Mouse (Mus musculus): ENCODE data around the gene Lgsn. TPM values are rescaled to one million over a fixed set of nuclear protein-coding genes. Genes with fewer than 3 reads are reported as not detected.

Gene Lgsn
- total and polyA plus RNA-seq, 3 experiments, result 0.08 to 0.70 TPM; not detected in 1

GRCm38 (mm10) chr1:31175401-31175800 lies 800 bp upstream of the Lgsn start:
- no peaks in the 10 kb centered on the region for H3K9me3 ChIP-seq (replicated peaks; ENCODE audit: low read length)
- no peak overlapping the region for H3K27ac ChIP-seq (ENCODE audit: insufficient read depth, low read depth)
- dilution Hi-C loops (cut with MboI; ENCODE audit: extremely low pct_ligation_motif_present, extremely low pct_unique_long_range_greater_than_20kb, low sequenced_read_pairs), result no loop called here
- H3K27me3 ChIP-seq (replicated peaks), result no peaks in the 10 kb centered on the region
- H3K4me3 ChIP-seq (replicated peaks in 1 of 3; ENCODE audit: low read depth in 2 of 3, low read length in 2 of 3, poor library complexity in 1 of 3), result no peak overlapping the region
- TF ChIP-seq BHLHE40 (IDR thresholded peaks at IDR 0.05; ENCODE audit: low read depth, low read length), result no peak
- no peak for TF ChIP-seq ELF1 (IDR thresholded peaks at IDR 0.05; ENCODE audit: low read depth, low read length)
- TF ChIP-seq MAX (IDR thresholded peaks at IDR 0.05; ENCODE audit: low read length), result no peak
- no peak for TF ChIP-seq ETS1 (conservative IDR thresholded peaks at IDR 0.05; ENCODE audit: low read depth, low read length)
- no peak for TF ChIP-seq CTCF (conservative IDR thresholded peaks at IDR 0.05 in 1 of 2, IDR thresholded peaks at IDR 0.05 in 1 of 2; ENCODE audit: low read depth in 2 of 2, low read length in 2 of 2)
- TF ChIP-seq KAT2A (IDR thresholded peaks at IDR 0.05; ENCODE audit: insufficient replicate concordance, low read length), result no peak
- no peak for TF ChIP-seq MYC (IDR thresholded peaks at IDR 0.05; ENCODE audit: low read depth, low read length)
- no peak for TF ChIP-seq MAZ (IDR thresholded peaks at IDR 0.05; ENCODE audit: low read depth, low read length)
- TF ChIP-seq RCOR1 (conservative IDR thresholded peaks at IDR 0.05; ENCODE audit: low read depth, low read length), result no peak
- no peak for TF ChIP-seq MEF2A (IDR thresholded peaks at IDR 0.05; ENCODE audit: borderline replicate concordance, low read depth, low read length)
- TF ChIP-seq ZMIZ1 (IDR thresholded peaks at IDR 0.05; ENCODE audit: low read depth, low read length), result no peak
- no peak for TF ChIP-seq POLR2A (IDR thresholded peaks at IDR 0.05; ENCODE audit: low read depth, low read length)
- TF ChIP-seq SIN3A (IDR thresholded peaks at IDR 0.05; ENCODE audit: low read length), result no peak
- no peak for TF ChIP-seq NRF1 (IDR thresholded peaks at IDR 0.05; ENCODE audit: low read depth, low read length)
- TF ChIP-seq ZNF384 (IDR thresholded peaks at IDR 0.05; ENCODE audit: low read depth, low read length), result no peak
- no peaks in the 10 kb centered on the region for H3K79me2 ChIP-seq (replicated peaks; ENCODE audit: control insufficient read depth, extremely low read depth, insufficient read depth, poor library complexity, severe bottlenecking)
- in situ Hi-C loops (cut with MboI; ENCODE audit: low pct_ligation_motif_present, low pct_unique_long_range_greater_than_20kb, low sequenced_read_pairs), result no loop called here
- no peak overlapping the region for H3K9ac ChIP-seq (ENCODE audit: insufficient read depth, low read depth)
- H3K36me3 ChIP-seq (replicated peaks in 1 of 2; ENCODE audit: control insufficient read depth in 1 of 2, insufficient read depth in 1 of 2, low read length in 1 of 2), result peaks cover 0 to 2% of the 10 kb centered on the region in 2 experiments
- DNase-seq (ENCODE audit: extremely low read depth), result no peak
- H3K4me2 ChIP-seq (ENCODE audit: insufficient read depth, low read depth, poor library complexity, severe bottlenecking), result no peak overlapping the region
- peaks cover 0 to 6% of the 10 kb centered on the region in 2 experiments; a peak in 1 of 4 replicates for H3K4me1 ChIP-seq (ENCODE audit: control insufficient read depth in 1 of 2, insufficient read depth in 2 of 2)

- in situ Hi-C loops (cut with MboI; ENCODE audit: low pct_ligation_motif_present, low pct_unique_long_range_greater_than_20kb, low sequenced_read_pairs) (no loop called here), dilution Hi-C loops (cut with MboI; ENCODE audit: extremely low pct_ligation_motif_present, extremely low pct_unique_long_range_greater_than_20kb, low sequenced_read_pairs) (no loop called here)
- Histone ChIP-seq H3K4me3 (replicated peaks in 1 of 3; ENCODE audit: low read depth in 2 of 3, low read length in 2 of 3, poor library complexity in 1 of 3) (no peak overlapping the region), H3K9me3 (replicated peaks; ENCODE audit: low read length) (no peaks in the 10 kb centered on the region), H3K79me2 (replicated peaks; ENCODE audit: control insufficient read depth, extremely low read depth, insufficient read depth, poor library complexity, severe bottlenecking) (no peaks in the 10 kb centered on the region), H3K27me3 (replicated peaks) (no peaks in the 10 kb centered on the region), H3K4me1 (ENCODE audit: control insufficient read depth in 1 of 2, insufficient read depth in 2 of 2) (no peaks in the 10 kb centered on the region), H3K9ac (ENCODE audit: insufficient read depth, low read depth) (no peak overlapping the region), H3K36me3 (replicated peaks in 1 of 2; ENCODE audit: control insufficient read depth in 1 of 2, insufficient read depth in 1 of 2, low read length in 1 of 2) (peaks cover 0 to 2% of the 10 kb centered on the region in 2 experiments), H3K4me2 (ENCODE audit: insufficient read depth, low read depth, poor library complexity, severe bottlenecking) (no peak overlapping the region), H3K27ac (ENCODE audit: insufficient read depth, low read depth) (no peak overlapping the region)
- DNase-seq (ENCODE audit: extremely low read depth), result no peak
- TF ChIP-seq MYC (IDR thresholded peaks at IDR 0.05; ENCODE audit: low read depth, low read length) (no peak), CHD1 (IDR thresholded peaks at IDR 0.05; ENCODE audit: low read depth, low read length) (no peak), JUND (conservative IDR thresholded peaks at IDR 0.05; ENCODE audit: low read depth, low read length) (no peak), CHD2 (IDR thresholded peaks at IDR 0.05; ENCODE audit: low read length) (no peak), BHLHE40 (IDR thresholded peaks at IDR 0.05; ENCODE audit: low read depth, low read length) (no peak), RCOR1 (conservative IDR thresholded peaks at IDR 0.05; ENCODE audit: low read depth, low read length) (no peak), MAX (IDR thresholded peaks at IDR 0.05; ENCODE audit: low read length) (no peak)
These were observed 2.1 kb downstream of the Lgsn start for GRCm38 (mm10) chr1:31178264-31178663.
